Mouse (Mus musculus) left cerebral cortex, postnatal 14 days (tissue): ENCODE data around the gene Fosl1. TPM values are rescaled to one million over a fixed set of nuclear protein-coding genes. Genes with fewer than 3 reads are reported as not detected.
"Not testable (repeated sequence)": the region's sequence is repeated elsewhere in the genome, so short reads cannot be mapped to it uniquely, and the experiment has no call there.

Experiments
- DNase-seq, 2 experiments: peaks; one replicate each; pipeline ENCODE4 v3.0.0; 2021 to 2022; ENCODE audit warnings: low spot score in 2 of 2, mixed read lengths in 1 of 2
- intact Hi-C: fragments of 180-260 bp; cut with DNase I; formaldehyde crosslinking; loops from one replicate; pipeline ENCODE4 v1.15.1; 2025
- total RNA-seq, 2 experiments: library from RNA; stranded (reverse); gene quantifications; 2 replicates each; pipeline ENCODE4 v1.2.3; 2021

Gene Fosl1
- total RNA-seq, 2 experiments from 2014 or later = not detected

DNA sequence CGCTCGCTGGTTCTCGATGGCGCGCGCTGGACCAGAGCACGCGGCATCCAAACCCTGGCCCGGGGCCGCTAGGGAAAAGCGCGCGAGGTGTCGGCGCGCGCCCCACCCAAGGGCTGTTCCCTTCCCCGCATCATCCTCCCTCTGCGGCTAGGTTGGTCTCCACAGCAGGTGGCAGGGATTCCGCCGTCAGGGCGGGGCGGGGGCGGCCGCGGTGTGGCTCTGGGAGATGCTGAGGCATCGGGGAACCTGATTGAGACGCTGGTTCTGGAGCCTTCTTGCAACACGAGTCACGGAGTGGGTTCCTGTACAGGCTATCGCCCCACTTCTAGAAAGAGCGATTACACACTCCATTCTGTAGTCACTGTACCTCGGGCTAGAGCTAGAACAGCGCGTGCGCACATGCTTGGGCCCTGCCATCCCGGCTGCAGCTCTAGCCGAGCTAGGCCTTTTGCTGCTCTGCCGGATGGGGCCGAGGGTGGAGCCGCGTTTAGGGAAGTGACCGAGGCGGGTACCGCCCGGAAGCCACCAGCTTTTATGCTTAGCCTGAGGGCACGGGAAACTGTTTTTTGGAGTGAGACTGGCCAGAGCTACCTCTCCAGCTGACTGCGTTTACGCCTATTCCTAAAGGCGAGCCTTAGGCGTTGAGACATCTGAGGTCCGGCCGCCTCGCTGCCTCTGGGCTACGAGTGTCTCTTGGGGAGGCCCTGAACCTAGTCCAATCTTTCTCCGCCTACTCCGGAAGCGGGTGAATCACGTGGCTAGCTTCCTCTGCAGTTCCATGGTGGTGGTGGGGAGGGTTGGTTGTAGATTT, 43.8 kb downstream of the Fosl1 start:
- intact Hi-C loops = no loop called here
- DNase-seq = peak; percentile 81 to 83

DNA sequence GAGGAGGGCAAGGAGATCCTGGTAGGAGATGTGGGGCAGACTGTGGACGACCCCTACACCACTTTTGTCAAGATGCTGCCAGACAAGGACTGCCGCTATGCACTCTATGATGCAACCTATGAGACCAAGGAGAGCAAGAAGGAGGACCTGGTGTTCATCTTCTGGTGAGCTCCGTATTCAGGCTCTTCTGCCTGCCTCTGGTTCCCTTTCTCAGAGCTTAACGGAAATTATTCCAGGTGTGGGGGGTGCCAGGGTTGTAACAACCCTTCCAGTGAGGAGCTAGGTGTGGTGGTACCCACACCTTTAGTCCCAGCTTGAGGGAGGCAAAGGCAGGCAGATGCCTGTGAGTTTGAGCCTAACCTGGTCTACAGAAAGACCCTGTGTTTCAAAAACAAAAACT, 45.3 kb downstream of the Fosl1 start:
- intact Hi-C loops = no loop called here
- no peak for DNase-seq

DNA sequence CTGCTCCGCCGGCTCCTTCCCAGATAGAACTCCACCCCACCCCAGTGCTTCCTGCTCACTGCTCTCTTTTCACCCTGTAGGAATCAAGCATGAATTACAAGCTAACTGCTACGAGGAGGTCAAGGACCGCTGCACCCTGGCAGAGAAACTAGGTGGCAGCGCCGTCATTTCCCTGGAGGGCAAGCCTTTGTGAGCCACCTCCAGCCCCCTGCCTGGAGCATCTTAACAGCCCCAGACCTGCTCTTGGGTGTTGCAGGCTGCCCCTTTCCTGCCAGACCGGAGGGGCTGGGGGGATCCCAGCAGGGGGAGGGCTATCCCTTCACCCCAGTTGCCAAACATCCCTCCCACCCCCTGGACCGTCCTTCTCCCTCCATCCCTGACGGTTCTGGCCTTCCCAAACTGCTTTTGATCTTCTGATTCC, 46.0 kb downstream of the Fosl1 start:
- DNase-seq, intact Hi-C loops: not testable (repeated sequence)

DNA sequence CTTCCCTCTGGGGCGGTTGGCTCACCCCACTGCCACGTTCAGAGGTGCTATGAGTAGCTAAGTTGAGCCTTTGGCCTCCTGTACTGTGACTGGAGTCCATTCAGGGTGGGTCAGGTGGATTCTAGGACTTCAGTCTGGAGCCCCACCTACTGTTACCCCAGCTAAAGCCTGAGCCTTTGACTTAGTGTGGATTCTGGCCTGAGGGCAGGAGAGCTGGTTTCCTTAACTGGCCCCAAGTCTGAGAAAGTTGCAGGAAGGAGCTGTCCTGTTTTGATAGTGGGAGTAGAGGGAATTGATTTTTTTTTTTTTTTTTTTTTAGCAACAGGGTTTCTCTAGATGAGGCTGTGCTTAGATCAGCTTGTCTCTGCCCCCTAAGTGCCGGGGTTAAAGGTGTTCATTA, 47.0 kb downstream of the Fosl1 start:
- intact Hi-C loops = no loop called here
- no peak for DNase-seq

GRCm38 (mm10) chr19:5495353-5496051, 48.2 kb downstream of the Fosl1 start:
- no peak for DNase-seq
- intact Hi-C loops = no loop called here

DNA sequence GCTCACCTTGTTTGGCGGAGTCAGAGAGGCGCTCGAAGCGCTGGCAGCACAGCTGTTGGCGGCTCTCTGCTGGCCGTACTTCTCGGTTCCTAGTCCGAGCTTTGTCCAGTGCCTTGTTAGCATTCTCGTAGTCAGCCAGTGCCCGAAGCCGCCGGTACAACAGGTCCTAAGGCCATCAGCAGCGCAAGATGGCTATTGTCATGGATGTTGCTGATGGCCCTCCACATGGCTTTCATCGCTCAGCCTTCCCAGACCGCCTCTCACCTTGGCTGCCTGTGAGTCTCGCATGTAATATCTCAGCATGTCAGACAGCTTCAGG, 48.7 kb downstream of the Fosl1 start:
- intact Hi-C loops = no loop called here
- no peak for DNase-seq

DNA sequence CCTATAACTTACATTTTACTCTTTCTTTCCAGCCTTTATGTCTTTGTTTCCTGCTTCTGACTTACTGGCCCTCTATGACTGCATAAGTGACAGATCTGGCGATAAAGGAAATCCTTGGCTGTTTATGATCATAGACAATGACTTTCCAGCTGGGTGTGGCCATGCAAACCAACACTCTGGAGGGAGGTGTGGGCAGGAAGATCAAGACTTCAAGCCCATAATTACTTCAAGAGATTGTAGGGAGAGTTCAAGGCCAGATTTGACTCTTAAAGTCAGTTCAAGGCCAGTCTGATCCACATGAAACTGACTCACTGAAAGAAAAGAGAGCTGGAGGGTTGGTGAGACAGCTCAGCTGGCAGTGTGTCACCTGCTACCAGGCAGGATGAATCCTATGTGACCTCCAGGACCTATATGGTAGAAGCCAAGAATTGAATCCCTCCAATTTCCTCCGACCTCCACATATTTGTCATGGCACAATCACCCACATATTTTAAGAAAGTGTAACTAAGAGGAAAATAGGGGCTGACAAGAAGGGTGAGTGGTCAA, 53.1 kb downstream of the Fosl1 start:
- no peak for DNase-seq
- intact Hi-C loops = no loop called here

GRCm38 (mm10) chr19:5503687-5504086, 56.3 kb downstream of the Fosl1 start, which contains the start of gene 1700020D05Rik:
Gene 1700020D05Rik, minus strand, starts transcription at chr19:5503787.
- intact Hi-C loops = no loop called here
- no peak for DNase-seq

Other genes starting within 250 kb of the Fosl1 start
- gene Pacs1, start 174.4 kb upstream of the Fosl1 start, total RNA-seq = 10 to 100 TPM; 66.2 to 69.4 TPM
- gene Sf3b2, start 152.1 kb upstream of the Fosl1 start, total RNA-seq = 100 to 1,000 TPM; 192 to 194 TPM
- 100 to 1,000 TPM; 106 to 107 TPM for gene Gal3st3, start 149.2 kb upstream of the Fosl1 start, total RNA-seq
- not detected for gene Catsper1, start 111.8 kb upstream of the Fosl1 start, total RNA-seq
- 10 to 100 TPM; 15.4 to 17.9 TPM for gene Cst6, start 98.0 kb upstream of the Fosl1 start, total RNA-seq
- gene Eif1ad, start 80.8 kb upstream of the Fosl1 start, total RNA-seq = 10 to 100 TPM; 24.3 to 24.5 TPM
- gene Banf1, start 80.4 kb upstream of the Fosl1 start, total RNA-seq = 10 to 100 TPM; 91.6 to 99.4 TPM
- 10 to 100 TPM; 84.0 to 85.4 TPM for gene Sart1, start 58.8 kb upstream of the Fosl1 start, total RNA-seq
- gene Tsga10ip, start 45.0 kb upstream of the Fosl1 start, total RNA-seq = under 1 TPM in 1 of 2 experiments, not detected in 1; 0.29 TPM
- 100 to 1,000 TPM; 168 to 192 TPM for gene Drap1, start 22.6 kb upstream of the Fosl1 start, total RNA-seq
- gene AI837181, start 22.4 kb upstream of the Fosl1 start, total RNA-seq = 10 to 100 TPM; 60.8 to 63.3 TPM
- 10 to 100 TPM; 25.8 to 26.3 TPM for gene Ccdc85b, start 10.3 kb downstream of the Fosl1 start, total RNA-seq
- gene Fibp, start 13.1 kb downstream of the Fosl1 start, total RNA-seq = 10 to 100 TPM; 82.9 to 86.6 TPM
- 1 to 10 TPM; 2.2 to 2.7 TPM for gene Ctsw, start 21.0 kb downstream of the Fosl1 start, total RNA-seq
- 10 to 100 TPM; 14.5 to 15.9 TPM for gene Efemp2, start 26.4 kb downstream of the Fosl1 start, total RNA-seq
- gene Mus81, start 40.9 kb downstream of the Fosl1 start, total RNA-seq = 10 to 100 TPM; 33.7 to 37.0 TPM
- gene Cfl1, start 42.9 kb downstream of the Fosl1 start, total RNA-seq = 1,000 to 10,000 TPM; 1,767 to 1,844 TPM
- 1 to 10 TPM; 5.9 to 6.0 TPM for gene 1700020D05Rik, start 56.2 kb downstream of the Fosl1 start, total RNA-seq
- 10 to 100 TPM; 78.7 to 83.6 TPM for gene Snx32, start 63.0 kb downstream of the Fosl1 start, total RNA-seq
- not detected for gene Ovol1, start 113.1 kb downstream of the Fosl1 start, total RNA-seq
- 1 to 10 TPM; 7.4 to 8.2 TPM for gene Ap5b1, start 120.5 kb downstream of the Fosl1 start, total RNA-seq
- 10 to 100 TPM; 83.1 to 98.5 TPM for gene Rnaseh2c, start 154.3 kb downstream of the Fosl1 start, total RNA-seq
- gene Kat5, start 162.7 kb downstream of the Fosl1 start, total RNA-seq = 10 to 100 TPM; 76.1 to 81.7 TPM
- gene Rela, start 189.9 kb downstream of the Fosl1 start, total RNA-seq = 10 to 100 TPM; 22.0 to 23.9 TPM
- 10 to 100 TPM; 23.9 to 24.4 TPM for gene Sipa1, start 216.2 kb downstream of the Fosl1 start, total RNA-seq
- 10 to 100 TPM; 12.6 to 15.9 TPM for gene Map3k11, start 241.2 kb downstream of the Fosl1 start, total RNA-seq
- 10 to 100 TPM; 63.6 to 65.1 TPM for gene Pcnx3, start 241.4 kb downstream of the Fosl1 start, total RNA-seq